21 mouse cellular contexts compared by ENCODE assay signal in genomic region chr11:81982191-81982590, GRCm38 (mm10). TPM values are rescaled to one million over a fixed set of nuclear protein-coding genes. Genes with fewer than 3 reads are reported as not detected.
DNase-seq lines count a peak whose midpoint lies in the region; ATAC-seq and TF ChIP-seq lines count a peak whose summit lies in the region.
"Had no signal": no experiment of that assay in that cellular context is flagged by ENCODE, and none has a peak within 500 bp of the region (broad histone marks: within the 10 kb centered on the region; RNA-seq: fewer than 3 reads in every experiment).

No protein-coding gene starts in this region.

- no peaks in the 10 kb centered on the region for H3K36me3 ChIP-seq in hindbrain, embryonic 10.5 days
- H3K36me3 ChIP-seq in hindbrain, embryonic 14.5 days (replicated peaks; ENCODE audit: control insufficient read depth, insufficient read depth), result no peaks in the 10 kb centered on the region
- H3K36me3 ChIP-seq in embryonic facial prominence, embryonic 11.5 days (replicated peaks; ENCODE audit: control insufficient read depth, insufficient read depth, low read depth, low read length), result no peaks in the 10 kb centered on the region
- H3K36me3 ChIP-seq in heart, adult 2 months (ENCODE audit: control insufficient read depth, insufficient read depth, low read length), result no peaks in the 10 kb centered on the region
- H3K36me3 ChIP-seq: embryonic facial prominence, embryonic 15.5 days; forebrain, embryonic 15.5 days had no signal

- ATAC-seq in hindbrain, embryonic 14.5 days (ENCODE audit: low FRiP score), result no peak
- no peak for ATAC-seq in embryonic facial prominence, embryonic 11.5 days (replicated peaks; ENCODE audit: insufficient number of reproducible peaks, low FRiP score, low TSS enrichment, low read depth)
- ATAC-seq: forebrain, embryonic 15.5 days; intestine, postnatal 0 days had no signal

- H3K9me3 ChIP-seq in hindbrain, embryonic 10.5 days, result no peaks in the 10 kb centered on the region
- H3K9me3 ChIP-seq in hindbrain, embryonic 14.5 days (ENCODE audit: control insufficient read depth, low read length), result no peaks in the 10 kb centered on the region
- no peaks in the 10 kb centered on the region for H3K9me3 ChIP-seq in embryonic facial prominence, embryonic 11.5 days (replicated peaks; ENCODE audit: control insufficient read depth, low read length)
- H3K9me3 ChIP-seq: embryonic facial prominence, embryonic 15.5 days; forebrain, embryonic 15.5 days had no signal

- WGBS in hindbrain, embryonic 10.5 days, result 47% methylated on average over 11 of the region's 11 CpGs
- WGBS in hindbrain, embryonic 14.5 days, result 28% methylated on average over 11 of the region's 11 CpGs
- 15% methylated on average over 11 of the region's 11 CpGs for WGBS in embryonic facial prominence, embryonic 11.5 days
- 44% methylated on average over 11 of the region's 11 CpGs for WGBS in heart, adult 2 months

- no peak overlapping the region for H3K27ac ChIP-seq in hindbrain, embryonic 10.5 days
- no peak overlapping the region for H3K27ac ChIP-seq in hindbrain, embryonic 14.5 days
- H3K27ac ChIP-seq in embryonic facial prominence, embryonic 11.5 days (replicated peaks; ENCODE audit: low read depth, low read length), result no peak overlapping the region
- H3K27ac ChIP-seq in heart, adult 2 months, result no peak overlapping the region
- H3K27ac ChIP-seq: embryonic facial prominence, embryonic 15.5 days; forebrain, embryonic 15.5 days had no signal

- no peak for TF ChIP-seq EP300 in heart, adult 2 months (IDR thresholded peaks at IDR 0.05; ENCODE audit: insufficient read depth, low read depth, low read length)

- no peaks in the 10 kb centered on the region for H3K27me3 ChIP-seq in hindbrain, embryonic 10.5 days (ENCODE audit: insufficient read depth, poor library complexity, severe bottlenecking)
- H3K27me3 ChIP-seq in hindbrain, embryonic 14.5 days (ENCODE audit: control insufficient read depth, insufficient read depth, low read length), result no peaks in the 10 kb centered on the region; the same call in 1 of the 2 replicates
- H3K27me3 ChIP-seq in embryonic facial prominence, embryonic 11.5 days (ENCODE audit: control insufficient read depth, insufficient read depth, low read length), result no peaks in the 10 kb centered on the region
- no peaks in the 10 kb centered on the region for H3K27me3 ChIP-seq in heart, adult 2 months (ENCODE audit: control insufficient read depth, insufficient read depth, low read length)
- H3K27me3 ChIP-seq: forebrain, embryonic 15.5 days had no signal

- no peak for TF ChIP-seq CTCF in heart, adult 2 months (IDR thresholded peaks at IDR 0.05)

- no peak overlapping the region for H3K9ac ChIP-seq in hindbrain, embryonic 14.5 days
- H3K9ac ChIP-seq in embryonic facial prominence, embryonic 11.5 days (replicated peaks; ENCODE audit: low read length), result no peak overlapping the region
- H3K9ac ChIP-seq in heart, adult 2 months (ENCODE audit: low read depth, low read length), result no peak overlapping the region
- H3K9ac ChIP-seq: embryonic facial prominence, embryonic 15.5 days; forebrain, embryonic 15.5 days had no signal

- DNase-seq in hindbrain, embryonic 10.5 days (ENCODE audit: low spot score), result peak; percentile 35
- DNase-seq in hindbrain, embryonic 14.5 days (ENCODE audit: low spot score), result no peak
- DNase-seq in lung, postnatal 10 days, result peak; percentile 14
- no peak for DNase-seq in lung, postnatal 36 days
- peak; percentile 61 for DNase-seq in embryonic facial prominence, embryonic 11.5 days (ENCODE audit: low spot score)
- peak; percentile 72 for DNase-seq in retina, embryonic 14.5 days (ENCODE audit: low spot score)
- no peak for DNase-seq in left cerebral cortex, postnatal 25 days (ENCODE audit: low spot score in 2 of 2)
- no peak for DNase-seq in heart, adult 2 months
- DNase-seq: B cell, adult 2 months; cerebellum, adult 8-10 months; heart, postnatal 10 days; layer of hippocampus, postnatal 36 days; lung, postnatal 4 days; right cerebral cortex, postnatal 4 days had no signal

- no peak for TF ChIP-seq POLR2A in heart, adult 2 months (IDR thresholded peaks at IDR 0.05; ENCODE audit: insufficient read depth, low read depth, low read length)

- H3K79me2 ChIP-seq in heart, adult 2 months (replicated peaks; ENCODE audit: control insufficient read depth, insufficient read depth, low read length), result no peaks in the 10 kb centered on the region

- H3K4me1 ChIP-seq in hindbrain, embryonic 10.5 days (replicated peaks), result peaks cover 10% of the 10 kb centered on the region
- H3K4me1 ChIP-seq in hindbrain, embryonic 14.5 days (replicated peaks; ENCODE audit: control insufficient read depth, insufficient read depth, low read length), result no peaks in the 10 kb centered on the region
- 0 out of 2 replicates have a peak, but pooled peaks cover 3% of the 10 kb centered on the region for H3K4me1 ChIP-seq in embryonic facial prominence, embryonic 11.5 days (ENCODE audit: control insufficient read depth, insufficient read depth, low read length)
- no peaks in the 10 kb centered on the region for H3K4me1 ChIP-seq in heart, adult 2 months (ENCODE audit: control insufficient read depth, insufficient read depth, low read length)
- H3K4me1 ChIP-seq: embryonic facial prominence, embryonic 15.5 days had no signal

- H3K4me2 ChIP-seq in hindbrain, embryonic 14.5 days (replicated peaks), result no peak overlapping the region
- H3K4me2 ChIP-seq in embryonic facial prominence, embryonic 11.5 days (ENCODE audit: low read depth, low read length), result no peak overlapping the region
- H3K4me2 ChIP-seq: embryonic facial prominence, embryonic 15.5 days; forebrain, embryonic 15.5 days had no signal

- intact Hi-C loops in left cerebral cortex, postnatal 25 days (cut with DNase I), result no loop called here
- intact Hi-C loops in heart, adult 2 months (cut with DNase I), result no loop called here

- H3K4me3 ChIP-seq in hindbrain, embryonic 10.5 days, result no peak overlapping the region
- H3K4me3 ChIP-seq in hindbrain, embryonic 14.5 days (replicated peaks; ENCODE audit: low read length), result no peak overlapping the region
- H3K4me3 ChIP-seq in embryonic facial prominence, embryonic 11.5 days (ENCODE audit: low read depth, low read length), result no peak overlapping the region
- H3K4me3 ChIP-seq in heart, adult 2 months, result no peak overlapping the region
- H3K4me3 ChIP-seq: embryonic facial prominence, embryonic 15.5 days; forebrain, embryonic 15.5 days had no signal

RNA-seq across cellular contexts. Expression of gene Asic2, which starts 13.9 kb away (rescaled TPM):
- polyA plus RNA-seq in hindbrain, embryonic 10.5 days (2016; fragmentation: Nextera tagmentation; extraction: Ambion mirVana), result 1.6 and 2.6 TPM in 2 replicates
- polyA plus RNA-seq in hindbrain, embryonic 14.5 days (2014; fragmentation: Nextera tagmentation; extraction: Ambion mirVana), result 12.4 and 14.7 TPM in 2 replicates
- 0.46 and 1.2 TPM in 2 replicates for polyA plus RNA-seq in embryonic facial prominence, embryonic 11.5 days (2014; fragmentation: Nextera tagmentation; extraction: Ambion mirVana)
- total RNA-seq in left cerebral cortex, postnatal 25 days (2021), result 10 to 100 TPM; 78.0 to 80.2 TPM
- not detected for total RNA-seq in heart, adult 2 months (2021)
- polyA plus RNA-seq in heart, adult 2 months (2012; rRNA removed), result 0.06 TPM in 1 of 2 replicates, not detected in the other
- total RNA-seq: granulocyte monocyte progenitor cell, adult 5-6 weeks; heart, postnatal 10 days; MEL had no signal
- polyA plus RNA-seq: liver, adult 2 months had no signal

RNA-seq across cellular contexts. Expression of gene Ccl2, which starts 53.2 kb away (rescaled TPM):
- 0.80 and 1.0 TPM in 2 replicates for polyA plus RNA-seq in hindbrain, embryonic 10.5 days (2016; fragmentation: Nextera tagmentation; extraction: Ambion mirVana)
- polyA plus RNA-seq in hindbrain, embryonic 14.5 days (2014; fragmentation: Nextera tagmentation; extraction: Ambion mirVana), result 0.78 TPM in 1 of 2 replicates, not detected in the other
- 0.68 and 2.1 TPM in 2 replicates for polyA plus RNA-seq in embryonic facial prominence, embryonic 11.5 days (2014; fragmentation: Nextera tagmentation; extraction: Ambion mirVana)
- total RNA-seq in left cerebral cortex, postnatal 25 days (2021), result not detected
- total RNA-seq in heart, adult 2 months (2021), result 1 to 10 TPM; 1.1 to 1.6 TPM
- polyA plus RNA-seq in heart, adult 2 months (2012; rRNA removed), result 4.6 and 5.5 TPM in 2 replicates

RNA-seq across cellular contexts. Expression of gene Gm17268, which starts 56.2 kb away (rescaled TPM):
- polyA plus RNA-seq in hindbrain, embryonic 10.5 days (2016; fragmentation: Nextera tagmentation; extraction: Ambion mirVana), result not detected in 2 replicates
- not detected in 2 replicates for polyA plus RNA-seq in hindbrain, embryonic 14.5 days (2014; fragmentation: Nextera tagmentation; extraction: Ambion mirVana)
- polyA plus RNA-seq in embryonic facial prominence, embryonic 11.5 days (2014; fragmentation: Nextera tagmentation; extraction: Ambion mirVana), result not detected in 2 replicates
- total RNA-seq in left cerebral cortex, postnatal 25 days (2021), result not detected
- not detected for total RNA-seq in heart, adult 2 months (2021)
- not detected in 2 replicates for polyA plus RNA-seq in heart, adult 2 months (2012; rRNA removed)
- total RNA-seq: granulocyte monocyte progenitor cell, adult 5-6 weeks; heart, postnatal 10 days; layer of hippocampus, postnatal 36 days; liver, adult 2 months; MEL had no signal
- polyA plus RNA-seq: embryonic facial prominence, embryonic 15.5 days; forebrain, embryonic 15.5 days; intestine, postnatal 0 days; liver, adult 2 months; stomach, embryonic 14.5 days had no signal

Comparison
In these comparisons a context has a peak if more than half of its experiments do, and no peak if none do; other contexts are left out.
1. DNase-seq: peak in hindbrain, embryonic 10.5 days (single experiment), lung, postnatal 10 days (single experiment), embryonic facial prominence, embryonic 11.5 days (single experiment) and retina, embryonic 14.5 days (single experiment); none in hindbrain, embryonic 14.5 days (single experiment), lung, postnatal 36 days (single experiment), left cerebral cortex, postnatal 25 days (0 of 2) and heart, adult 2 months (0 of 2).